Mouse (Mus musculus): ENCODE data around the gene Fbxw2.
"Not testable (repeated sequence)": the region's sequence is repeated elsewhere in the genome, so short reads cannot be mapped to it uniquely, and the experiment has no call there.

Gene Fbxw2

GRCm38 (mm10) chr2:34772252-34773235 lies 53.6 kb downstream of the Fbxw2 start:
- DNase-seq (ENCODE audit: low spot score) = no peak

GRCm38 (mm10) chr2:34771368-34772226 lies 54.5 kb downstream of the Fbxw2 start, which contains the start of gene Hspa5:
Gene Hspa5, plus strand, starts transcription at chr2:34771970.
- DNase-seq (ENCODE audit: low spot score) = peak; percentile 97

- no peak for DNase-seq (ENCODE audit: low spot score)
These were observed 55.2 kb downstream of the Fbxw2 start for GRCm38 (mm10) chr2:34770951-34771350.

GRCm38 (mm10) chr2:34770049-34770448 lies 56.1 kb downstream of the Fbxw2 start:
- no peak for DNase-seq (ENCODE audit: low spot score)

GRCm38 (mm10) chr2:34764801-34765200 lies 61.3 kb downstream of the Fbxw2 start:
- no peak for DNase-seq (ENCODE audit: low spot score)

GRCm38 (mm10) chr2:34762872-34763271 lies 63.2 kb downstream of the Fbxw2 start:
- no peak for DNase-seq (ENCODE audit: low spot score)

GRCm38 (mm10) chr2:34762174-34762573 lies 63.9 kb downstream of the Fbxw2 start:
- DNase-seq (ENCODE audit: low spot score) = no peak

- not testable (repeated sequence) for DNase-seq (ENCODE audit: low spot score)
These were observed 64.8 kb downstream of the Fbxw2 start for GRCm38 (mm10) chr2:34761272-34761671.

GRCm38 (mm10) chr2:34757341-34757740 lies 68.8 kb downstream of the Fbxw2 start:
- no peak for DNase-seq (ENCODE audit: low spot score)

- DNase-seq (ENCODE audit: low spot score) = no peak
These were observed 71.4 kb downstream of the Fbxw2 start, which contains the start of gene Gapvd1 for GRCm38 (mm10) chr2:34754551-34755358. Gene Gapvd1, minus strand, starts transcription at chr2:34755232.
